Mouse (Mus musculus) ES-E14 (cell line): ENCODE data around the gene Cd52. TPM values are rescaled to one million over a fixed set of nuclear protein-coding genes. Genes with fewer than 3 reads are reported as not detected.

ENCODE experiments used
- DNase-seq: peaks from one replicate; pipeline ENCODE4 v3.0.0-alpha.2; 2013; ENCODE audit warnings: low read depth, low spot score
- H3K27ac ChIP-seq: 2 replicates; pipeline ENCODE4 v1.5.1; 2012; ENCODE audit warnings: low read depth, mild to moderate bottlenecking, low read length, moderate library complexity, mixed read lengths; ENCODE audit not compliant: poor library complexity, insufficient read depth, severe bottlenecking
- H3K36me3 ChIP-seq: 2 replicates; pipeline ENCODE4 v1.6.1; 2012; ENCODE audit warnings: mild to moderate bottlenecking, low read length, moderate library complexity, mixed read lengths; ENCODE audit not compliant: control insufficient read depth, poor library complexity, insufficient read depth, severe bottlenecking
- H3K4me1 ChIP-seq, 2 experiments: fragments of 150-350 bp in 1 of 2; sonication (generic) in 1 of 2; 2 replicates each; pipeline ENCODE4 v1.6.1; 2012; ENCODE audit warnings: low read length in 2 of 2, mild to moderate bottlenecking in 1 of 2, mixed read lengths in 1 of 2; ENCODE audit not compliant: control insufficient read depth in 2 of 2, insufficient read depth in 2 of 2, poor library complexity in 1 of 2
- H3K4me3 ChIP-seq, 2 experiments: fragments of 150-350 bp in 1 of 2; sonication (generic) in 1 of 2; 2 replicates each; pipeline ENCODE4 v1.5.1; 2012; ENCODE audit warnings: low read length in 2 of 2, low read depth in 1 of 2, mild to moderate bottlenecking in 1 of 2, mixed read lengths in 1 of 2; ENCODE audit not compliant: insufficient read depth in 1 of 2, poor library complexity in 1 of 2, severe bottlenecking in 1 of 2
- H3K9ac ChIP-seq: 2 replicates; pipeline ENCODE4 v1.6.1; 2012; ENCODE audit warnings: low read depth, mild to moderate bottlenecking, low read length, mixed read lengths; ENCODE audit not compliant: poor library complexity, insufficient read depth, severe bottlenecking
- H3K9me3 ChIP-seq: fragments of 150-350 bp; sonication (generic); 2 replicates; pipeline ENCODE4 v1.6.1; 2012; ENCODE audit warnings: low read depth, mild to moderate bottlenecking, low read length; ENCODE audit not compliant: control insufficient read depth, insufficient read depth
- CHD2 ChIP-seq: IDR thresholded peaks from 2 replicates; pipeline ENCODE4 v1.6.1; 2014; ENCODE audit warnings: mild to moderate bottlenecking, low read depth, low read length, inconsistent platforms
- HCFC1 ChIP-seq: IDR thresholded peaks from 2 replicates; pipeline ENCODE4 v1.6.1; 2012; ENCODE audit warnings: low read length, inconsistent platforms, borderline replicate concordance; ENCODE audit not compliant: insufficient read depth
- MAFK ChIP-seq: IDR thresholded peaks from 2 replicates; pipeline ENCODE4 v1.6.1; 2014; ENCODE audit warnings: mild to moderate bottlenecking, low read depth, low read length, inconsistent platforms; ENCODE audit not compliant: insufficient read depth
- ZC3H11A ChIP-seq: IDR thresholded peaks from 2 replicates; pipeline ENCODE4 v1.6.1; 2012; ENCODE audit warnings: low read depth, mild to moderate bottlenecking, inconsistent platforms, low read length, borderline replicate concordance
- ZNF384 ChIP-seq: IDR thresholded peaks from 2 replicates; pipeline ENCODE4 v1.6.1; 2012; ENCODE audit warnings: low read depth, low read length, inconsistent platforms
- in situ Hi-C, 2 experiments: fragments of 600-800 bp; cut with MboI; formaldehyde crosslinking; loops; one replicate each; pipeline ENCODE4 v1.15.1; 2025; ENCODE audit warnings: low sequenced_read_pairs in 2 of 2, inconsistent platforms in 1 of 2; ENCODE audit not compliant: unreplicated experiment in 2 of 2
- total RNA-seq: library from RNA; depleted of rRNA; stranded (reverse); fragments of 300-350 nt; gene quantifications from 2 replicates; pipeline ENCODE4 v1.2.3, GENCODE M21; 2012; rRNA removed

Cd52 gene
- total RNA-seq, 1 experiment: 13.0 TPM

GRCm38 (mm10) chr4:134041317-134042123 is 53.4 kb downstream of the Cd52 start:
- Histone ChIP-seq H3K4me3 (no peak overlapping the region), H3K4me1 (peaks cover 0 to 2% of the 10 kb centered on the region in 2 experiments; a peak in 1 of 4 replicates), H3K9me3 (peaks cover 2% of the 10 kb centered on the region; the same call in 1 of the 2 replicates), H3K9ac (no peak overlapping the region), H3K27ac (no peak overlapping the region), H3K36me3 (no peaks in the 10 kb centered on the region)
- no peak for DNase-seq
- TF ChIP-seq ZNF384 (no peak), MAFK (no peak), ZC3H11A (no peak), CHD2 (no peak), HCFC1 (no peak)
- in situ Hi-C loops: no loop called here

GRCm38 (mm10) chr4:134035953-134036352 is 58.9 kb downstream of the Cd52 start:
- peak; percentile 69 for DNase-seq
- no peak overlapping the region for H3K9ac ChIP-seq
- TF ChIP-seq MAFK: no peak
- no peak for TF ChIP-seq ZNF384
- no peak for TF ChIP-seq CHD2
- TF ChIP-seq ZC3H11A: peak; percentile 54; the same call in 1 of the 2 replicates
- no peaks in the 10 kb centered on the region for H3K9me3 ChIP-seq
- in situ Hi-C loops: no loop called here
- H3K4me3 ChIP-seq: no peak overlapping the region
- H3K36me3 ChIP-seq: no peaks in the 10 kb centered on the region
- H3K27ac ChIP-seq: no peak overlapping the region
- 0 out of 4 replicates have a peak, but pooled peaks cover 0 to 2% of the 10 kb centered on the region in 2 experiments for H3K4me1 ChIP-seq

Other genes with a start within 250 kb of the Cd52 start
- 87.1 and 95.0 TPM in 2 replicates for gene Rps6ka1, start 207.3 kb downstream of the Cd52 start, total RNA-seq
- 196 and 205 TPM in 2 replicates for gene Hmgn2, start 126.4 kb downstream of the Cd52 start, total RNA-seq
- 20.9 and 24.6 TPM in 2 replicates for gene Dhdds, start 94.2 kb downstream of the Cd52 start, total RNA-seq
- 84.7 and 134 TPM in 2 replicates for gene Lin28a, start 76.2 kb downstream of the Cd52 start, total RNA-seq
- not detected in 2 replicates for gene Zfp683, start 41.2 kb downstream of the Cd52 start, total RNA-seq
- gene Crybg2, start 34.3 kb downstream of the Cd52 start, total RNA-seq: 12.6 and 30.9 TPM in 2 replicates
- gene Ubxn11, start 7.5 kb upstream of the Cd52 start, total RNA-seq: 12.4 and 23.3 TPM in 2 replicates
- gene Sh3bgrl3, start 33.7 kb upstream of the Cd52 start, total RNA-seq: 87.2 and 96.5 TPM in 2 replicates
- gene Cep85, start 92.0 kb upstream of the Cd52 start, total RNA-seq: 53.5 and 67.5 TPM in 2 replicates
- not detected in 2 replicates for gene Gm7534, start 107.9 kb upstream of the Cd52 start, total RNA-seq
- gene Catsper4, start 132.3 kb upstream of the Cd52 start, total RNA-seq: 0.32 TPM in 1 of 2 replicates, not detected in the other
- gene Cnksr1, start 143.3 kb upstream of the Cd52 start, total RNA-seq: 1.7 and 2.7 TPM in 2 replicates
- gene E130218I03Rik, start 148.6 kb upstream of the Cd52 start, total RNA-seq: 1.3 and 1.6 TPM in 2 replicates
- 19.8 and 25.2 TPM in 2 replicates for gene Zfp593, start 150.5 kb upstream of the Cd52 start, total RNA-seq
- gene Gm30191, start 151.9 kb upstream of the Cd52 start, total RNA-seq: not detected in 2 replicates
- gene Grrp1, start 159.0 kb upstream of the Cd52 start, total RNA-seq: 1.6 and 2.2 TPM in 2 replicates
- gene Pdik1l, start 192.8 kb upstream of the Cd52 start, total RNA-seq: 12.6 and 13.2 TPM in 2 replicates
- 3.5 and 4.3 TPM in 2 replicates for gene Trim63, start 220.0 kb upstream of the Cd52 start, total RNA-seq
- gene Slc30a2, start 248.1 kb upstream of the Cd52 start, total RNA-seq: 23.5 and 24.3 TPM in 2 replicates